Mouse (Mus musculus) limb, embryonic 13.5 days (tissue): Measurements from ENCODE around the gene Klk1b4. TPM values are rescaled to one million over a fixed set of nuclear protein-coding genes. Genes with fewer than 3 reads are reported as not detected.

Experiments used
- ATAC-seq: fragments of 200-750 bp; cut with Nextera tagmentation; 2 replicates; pipeline ENCODE4 v1.8.0; 2017; ENCODE audit warnings: low read depth, moderate number of reproducible peaks, moderate TSS enrichment; ENCODE audit not compliant: low FRiP score
- H3K27ac ChIP-seq: fragments of 300-500 bp; sonication (generic); 2 replicates; pipeline ENCODE4 v1.5.1; 2015; ENCODE audit warnings: inconsistent platforms, mild to moderate bottlenecking, moderate library complexity
- H3K27me3 ChIP-seq: fragments of 300-500 bp; sonication (generic); 2 replicates; pipeline ENCODE4 v1.6.1; 2015; ENCODE audit warnings: mild to moderate bottlenecking, inconsistent platforms
- H3K36me3 ChIP-seq: fragments of 300-500 bp; sonication (generic); 2 replicates; pipeline ENCODE4 v1.6.1; 2015; ENCODE audit warnings: inconsistent platforms, mild to moderate bottlenecking, moderate library complexity
- H3K4me1 ChIP-seq: fragments of 300-500 bp; sonication (generic); 2 replicates; pipeline ENCODE4 v1.6.1; 2015; ENCODE audit warnings: inconsistent platforms
- H3K4me2 ChIP-seq: fragments of 300-500 bp; sonication (generic); replicated peaks from 2 replicates; pipeline ENCODE4 v1.6.1; 2015; ENCODE audit warnings: inconsistent platforms, mild to moderate bottlenecking, moderate library complexity
- H3K4me3 ChIP-seq: fragments of 300-500 bp; sonication (generic); 2 replicates; pipeline ENCODE4 v1.5.1; 2015; ENCODE audit warnings: moderate library complexity, mild to moderate bottlenecking, inconsistent platforms
- H3K9ac ChIP-seq: fragments of 300-500 bp; sonication (generic); 2 replicates; pipeline ENCODE4 v1.6.1; 2015; ENCODE audit warnings: mild to moderate bottlenecking, inconsistent platforms
- H3K9me3 ChIP-seq: fragments of 300-500 bp; sonication (generic); 2 replicates; pipeline ENCODE4 v1.6.1; 2016; ENCODE audit warnings: inconsistent platforms
- WGBS: fragments of 180-500 bp; shearing (Covaris S2); methylation state at CpG from one replicate; pipeline ENCODE4 v1.1.7; 2015; 5-methylcytosine and 5-hydroxymethylcytosine counted together
- polyA plus RNA-seq: library from polyadenylated mRNA; unstranded; fragments of >200 nt; fragmentation: Nextera tagmentation; extraction: Ambion mirVana; gene quantifications from 2 replicates; pipeline ENCODE4 v1.2.1, GENCODE M21; 2015

Klk1b4 gene
- polyA plus RNA-seq, 1 experiment from 2014 or later = not detected

GRCm38 (mm10) chr7:44261147-44261546 is 53.9 kb downstream of the Klk1b4 start, which contains the start of gene Gm15517:
Gene Gm15517, plus strand, starts transcription at chr7:44261447.
- Histone ChIP-seq H3K4me1 (peaks cover 7% of the 10 kb centered on the region), H3K27me3 (peaks cover 41% of the 10 kb centered on the region), H3K36me3 (no peaks in the 10 kb centered on the region), H3K9me3 (no peaks in the 10 kb centered on the region), H3K27ac (no peak within 1 kb of the TSS), H3K9ac (peak within 1 kb of the TSS; percentile 13; the same call in 1 of the 2 replicates), H3K4me2 (no peak within 1 kb of the TSS), H3K4me3 (no peak within 1 kb of the TSS)
- 59% methylated on average over 5 of the region's 5 CpGs for WGBS
- ATAC-seq = no peak

Other genes with a start within 250 kb of the Klk1b4 start
- not detected in 2 replicates for gene Klk1b1, start 240.7 kb upstream of the Klk1b4 start, polyA plus RNA-seq
- not detected in 2 replicates for gene Klk1b9, start 231.4 kb upstream of the Klk1b4 start, polyA plus RNA-seq
- gene Klk1b11, start 211.6 kb upstream of the Klk1b4 start, polyA plus RNA-seq = not detected in 2 replicates
- gene Klk1b26, start 195.3 kb upstream of the Klk1b4 start, polyA plus RNA-seq = not detected in 2 replicates
- gene Klk1b27, start 155.1 kb upstream of the Klk1b4 start, polyA plus RNA-seq = not detected in 2 replicates
- gene Klk1b21, start 105.1 kb upstream of the Klk1b4 start, polyA plus RNA-seq = not detected in 2 replicates
- not detected in 2 replicates for gene Klk1b22, start 94.8 kb upstream of the Klk1b4 start, polyA plus RNA-seq
- gene Klk1b16, start 70.7 kb upstream of the Klk1b4 start, polyA plus RNA-seq = not detected in 2 replicates
- gene Klk1b24, start 19.2 kb upstream of the Klk1b4 start, polyA plus RNA-seq = not detected in 2 replicates
- gene Klk1b3, start 9.2 kb upstream of the Klk1b4 start, polyA plus RNA-seq = not detected in 2 replicates
- not detected in 2 replicates for gene Klk1b5, start 8.5 kb downstream of the Klk1b4 start, polyA plus RNA-seq
- gene Klk1, start 17.9 kb downstream of the Klk1b4 start, polyA plus RNA-seq = not detected in 2 replicates
- 0.17 TPM in 1 of 2 replicates, not detected in the other for gene Gm36864, start 28.7 kb downstream of the Klk1b4 start, polyA plus RNA-seq
- 0.78 and 0.94 TPM in 2 replicates for gene 1700028J19Rik, start 39.3 kb downstream of the Klk1b4 start, polyA plus RNA-seq
- gene 2410002F23Rik, start 39.3 kb downstream of the Klk1b4 start, polyA plus RNA-seq = 222 and 224 TPM in 2 replicates
- 0.14 TPM in 1 of 2 replicates, not detected in the other for gene Acp4, start 49.9 kb downstream of the Klk1b4 start, polyA plus RNA-seq
- 1.2 TPM in 1 of 2 replicates, not detected in the other for gene Gm15517, start 54.0 kb downstream of the Klk1b4 start, polyA plus RNA-seq
- gene Clec11a, start 99.5 kb downstream of the Klk1b4 start, polyA plus RNA-seq = 5.6 and 6.3 TPM in 2 replicates
- 3.1 and 3.3 TPM in 2 replicates for gene Shank1, start 102.8 kb downstream of the Klk1b4 start, polyA plus RNA-seq
- gene Syt3, start 176.7 kb downstream of the Klk1b4 start, polyA plus RNA-seq = 3.5 and 4.0 TPM in 2 replicates
- gene 1700008O03Rik, start 178.4 kb downstream of the Klk1b4 start, polyA plus RNA-seq = 1.1 TPM in 2 replicates
- gene Lrrc4b, start 221.6 kb downstream of the Klk1b4 start, polyA plus RNA-seq = 1.00 and 1.2 TPM in 2 replicates